Mouse (Mus musculus): ENCODE results near the gene Dazap2. TPM values are rescaled to one million over a fixed set of nuclear protein-coding genes. Genes with fewer than 3 reads are reported as not detected.

Dazap2 gene
- 232 and 245 TPM in 2 replicates for polyA plus RNA-seq (2014; fragmentation: Nextera tagmentation; extraction: Ambion mirVana)

DNA sequence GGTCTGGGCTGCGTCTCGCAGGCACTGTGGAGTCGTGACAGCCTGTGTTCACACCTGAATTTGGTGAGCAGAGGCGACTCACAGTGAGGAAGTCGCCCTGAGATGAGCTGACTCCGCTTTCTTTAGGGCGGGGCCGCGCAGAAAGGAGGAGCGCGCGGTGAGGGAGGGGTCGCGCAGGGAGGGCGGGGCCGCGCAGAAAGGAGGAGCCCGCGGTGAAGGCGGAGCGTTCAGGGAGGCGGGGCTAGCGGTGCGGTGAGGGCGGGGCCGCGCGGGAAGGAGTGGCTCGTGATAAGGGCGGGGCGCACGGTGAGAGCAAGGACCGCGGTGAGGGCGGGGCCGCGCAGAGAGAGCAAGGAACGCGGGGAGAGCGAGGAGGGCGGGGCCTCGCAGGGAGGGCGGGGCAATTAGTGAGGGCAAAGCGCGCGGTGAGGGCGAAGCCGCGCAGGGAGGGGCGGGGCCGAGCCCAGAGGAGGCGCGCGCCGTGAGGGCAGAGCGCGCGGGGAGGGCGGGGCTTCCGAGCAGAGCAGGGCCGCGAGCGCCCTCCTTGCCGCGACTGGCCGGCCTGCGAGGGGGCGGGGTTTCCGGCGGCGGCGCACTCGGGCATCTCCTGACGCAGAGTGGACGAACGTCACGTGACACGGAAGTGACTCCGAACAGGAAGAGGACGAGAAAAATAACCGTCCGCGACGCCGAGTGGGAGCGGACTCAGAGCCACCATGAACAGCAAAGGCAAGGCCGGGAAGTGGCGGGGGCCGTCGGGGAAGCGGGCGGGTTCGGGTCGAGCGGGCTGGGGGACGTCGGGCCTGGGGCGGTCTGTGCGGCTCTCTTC lies at the start of gene Dazap2:
Gene Dazap2, plus strand, starts transcription at position 354 of the 829 bp plus-strand sequence.
- ATAC-seq (ENCODE audit: insufficient number of reproducible peaks, insufficient read depth, low FRiP score, low read depth), result peak; percentile 90
- under 1% methylated on average over 95 of the region's 99 CpGs for WGBS
- Histone ChIP-seq H3K36me3 (ENCODE audit: control insufficient read depth, insufficient read depth, low read length) (peaks cover 17% of the 10 kb centered on the region), H3K27me3 (ENCODE audit: control insufficient read depth, insufficient read depth, low read length) (no peaks in the 10 kb centered on the region), H3K4me3 (ENCODE audit: low read depth, low read length) (peak within 1 kb of the TSS; percentile 60), H3K4me1 (ENCODE audit: control insufficient read depth, insufficient read depth, low read length) (peaks cover 3% of the 10 kb centered on the region; the same call in 1 of the 2 replicates), H3K4me2 (replicated peaks; ENCODE audit: low read depth, low read length) (peak within 1 kb of the TSS; percentile 87), H3K9me3 (ENCODE audit: control insufficient read depth, low read depth, low read length) (no peaks in the 10 kb centered on the region), H3K9ac (replicated peaks; ENCODE audit: low read depth, low read length) (peak within 1 kb of the TSS; percentile 60), H3K27ac (ENCODE audit: low read length) (peak within 1 kb of the TSS; percentile 93)

DNA sequence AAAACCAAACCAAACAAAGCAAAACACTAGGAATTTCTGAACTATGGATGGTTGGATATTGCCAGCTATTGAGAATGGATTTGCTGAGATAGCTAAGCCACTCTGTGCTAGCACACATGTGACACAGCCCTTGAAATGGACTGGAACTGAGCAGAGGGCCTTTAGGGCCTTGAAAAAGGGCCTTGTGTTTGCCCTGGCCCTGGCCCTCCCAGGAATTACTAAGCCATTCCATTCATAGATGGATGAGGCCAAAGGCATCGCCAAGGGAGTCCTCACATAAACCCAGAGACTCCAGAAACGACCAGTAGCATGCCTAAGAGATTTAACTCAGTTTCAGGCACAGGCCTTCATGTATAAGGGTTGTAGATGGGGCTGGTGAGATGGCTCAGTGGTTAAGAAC lies 48.6 kb upstream of the Dazap2 start:
- no peak for ATAC-seq (ENCODE audit: insufficient number of reproducible peaks, insufficient read depth, low FRiP score, low read depth)
- no peak overlapping the region for H3K27ac ChIP-seq (ENCODE audit: low read length)
- WGBS, result 61% methylated on average over 2 of the region's 2 CpGs
- no peak overlapping the region for H3K4me2 ChIP-seq (replicated peaks; ENCODE audit: low read depth, low read length)
- H3K4me3 ChIP-seq (ENCODE audit: low read depth, low read length), result no peak overlapping the region
- no peak overlapping the region for H3K9ac ChIP-seq (replicated peaks; ENCODE audit: low read depth, low read length)
- H3K9me3 ChIP-seq (ENCODE audit: control insufficient read depth, low read depth, low read length), result no peaks in the 10 kb centered on the region
- no peaks in the 10 kb centered on the region for H3K4me1 ChIP-seq (ENCODE audit: control insufficient read depth, insufficient read depth, low read length)
- no peaks in the 10 kb centered on the region for H3K36me3 ChIP-seq (ENCODE audit: control insufficient read depth, insufficient read depth, low read length)
- H3K27me3 ChIP-seq (ENCODE audit: control insufficient read depth, insufficient read depth, low read length), result no peaks in the 10 kb centered on the region

- H3K9ac ChIP-seq (replicated peaks; ENCODE audit: low read depth, low read length), result no peak overlapping the region
- H3K27me3 ChIP-seq (ENCODE audit: control insufficient read depth, insufficient read depth, low read length), result no peaks in the 10 kb centered on the region
- H3K4me3 ChIP-seq (ENCODE audit: low read depth, low read length), result no peak overlapping the region
- H3K4me2 ChIP-seq (replicated peaks; ENCODE audit: low read depth, low read length), result no peak overlapping the region
- no peak overlapping the region for H3K27ac ChIP-seq (ENCODE audit: low read length)
- H3K36me3 ChIP-seq (ENCODE audit: control insufficient read depth, insufficient read depth, low read length), result no peaks in the 10 kb centered on the region
- no peak for ATAC-seq (ENCODE audit: insufficient number of reproducible peaks, insufficient read depth, low FRiP score, low read depth)
- H3K4me1 ChIP-seq (ENCODE audit: control insufficient read depth, insufficient read depth, low read length), result peaks cover 9% of the 10 kb centered on the region; the same call in 1 of the 2 replicates
- no peaks in the 10 kb centered on the region for H3K9me3 ChIP-seq (ENCODE audit: control insufficient read depth, low read depth, low read length)
- 67% methylated on average over 3 of the region's 3 CpGs for WGBS
Measured at GRCm38 (mm10) chr15:100569239-100569638, 45.9 kb upstream of the Dazap2 start.

DNA sequence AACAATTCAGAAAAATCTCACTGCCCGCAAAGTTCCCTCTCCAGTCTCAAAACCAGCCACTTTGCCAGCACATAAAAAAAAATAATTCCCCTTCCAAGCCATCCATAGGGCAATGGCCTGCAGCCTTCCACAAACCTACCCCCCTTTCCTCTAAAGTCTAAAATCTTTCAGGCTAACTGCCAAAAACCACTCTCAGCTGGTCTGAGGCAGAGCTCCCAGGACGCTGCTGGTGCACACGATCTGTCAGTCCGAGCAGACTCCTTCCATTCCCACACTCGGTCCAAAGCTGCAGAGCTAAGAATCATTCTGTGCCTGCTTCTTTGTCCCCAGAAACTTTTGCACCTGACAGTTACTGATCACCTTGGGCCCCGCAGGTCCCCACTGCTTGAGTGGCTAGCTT lies 41.2 kb upstream of the Dazap2 start:
- no peak overlapping the region for H3K9ac ChIP-seq (replicated peaks; ENCODE audit: low read depth, low read length)
- peak overlapping the region; percentile 35; the same call in 1 of the 2 replicates for H3K27ac ChIP-seq (ENCODE audit: low read length)
- peaks cover 16% of the 10 kb centered on the region for H3K4me1 ChIP-seq (ENCODE audit: control insufficient read depth, insufficient read depth, low read length)
- no peaks in the 10 kb centered on the region for H3K9me3 ChIP-seq (ENCODE audit: control insufficient read depth, low read depth, low read length)
- H3K36me3 ChIP-seq (ENCODE audit: control insufficient read depth, insufficient read depth, low read length), result no peaks in the 10 kb centered on the region
- 0 out of 2 replicates have a peak overlapping the region, but pooled peaks have one; percentile 5 for H3K4me2 ChIP-seq (replicated peaks; ENCODE audit: low read depth, low read length)
- 23% methylated on average over 6 of the region's 6 CpGs for WGBS
- no peaks in the 10 kb centered on the region for H3K27me3 ChIP-seq (ENCODE audit: control insufficient read depth, insufficient read depth, low read length)
- no peak overlapping the region for H3K4me3 ChIP-seq (ENCODE audit: low read depth, low read length)
- ATAC-seq (ENCODE audit: insufficient number of reproducible peaks, insufficient read depth, low FRiP score, low read depth), result peak; percentile 53; the same call in 1 of the 2 replicates

GRCm38 (mm10) chr15:100574378-100574777 lies 40.8 kb upstream of the Dazap2 start:
- H3K4me2 ChIP-seq (replicated peaks; ENCODE audit: low read depth, low read length), result no peak overlapping the region
- WGBS, result 52% methylated on average over 2 of the region's 2 CpGs
- H3K27me3 ChIP-seq (ENCODE audit: control insufficient read depth, insufficient read depth, low read length), result no peaks in the 10 kb centered on the region
- no peak overlapping the region for H3K9ac ChIP-seq (replicated peaks; ENCODE audit: low read depth, low read length)
- H3K36me3 ChIP-seq (ENCODE audit: control insufficient read depth, insufficient read depth, low read length), result no peaks in the 10 kb centered on the region
- peak overlapping the region; percentile 35; the same call in 1 of the 2 replicates for H3K27ac ChIP-seq (ENCODE audit: low read length)
- peaks cover 16% of the 10 kb centered on the region for H3K4me1 ChIP-seq (ENCODE audit: control insufficient read depth, insufficient read depth, low read length)
- no peak for ATAC-seq (ENCODE audit: insufficient number of reproducible peaks, insufficient read depth, low FRiP score, low read depth)
- no peak overlapping the region for H3K4me3 ChIP-seq (ENCODE audit: low read depth, low read length)
- no peaks in the 10 kb centered on the region for H3K9me3 ChIP-seq (ENCODE audit: control insufficient read depth, low read depth, low read length)

GRCm38 (mm10) chr15:100575366-100575765 lies 39.8 kb upstream of the Dazap2 start:
- H3K4me2 ChIP-seq (replicated peaks; ENCODE audit: low read depth, low read length), result no peak overlapping the region
- no peaks in the 10 kb centered on the region for H3K27me3 ChIP-seq (ENCODE audit: control insufficient read depth, insufficient read depth, low read length)
- no peak overlapping the region for H3K9ac ChIP-seq (replicated peaks; ENCODE audit: low read depth, low read length)
- no peaks in the 10 kb centered on the region; the same call in 1 of the 2 replicates for H3K36me3 ChIP-seq (ENCODE audit: control insufficient read depth, insufficient read depth, low read length)
- ATAC-seq (ENCODE audit: insufficient number of reproducible peaks, insufficient read depth, low FRiP score, low read depth), result no peak
- no peaks in the 10 kb centered on the region for H3K9me3 ChIP-seq (ENCODE audit: control insufficient read depth, low read depth, low read length)
- peaks cover 16% of the 10 kb centered on the region for H3K4me1 ChIP-seq (ENCODE audit: control insufficient read depth, insufficient read depth, low read length)
- no peak overlapping the region for H3K27ac ChIP-seq (ENCODE audit: low read length)
- H3K4me3 ChIP-seq (ENCODE audit: low read depth, low read length), result no peak overlapping the region
- WGBS, result 84% methylated on average over 12 of the region's 12 CpGs

DNA sequence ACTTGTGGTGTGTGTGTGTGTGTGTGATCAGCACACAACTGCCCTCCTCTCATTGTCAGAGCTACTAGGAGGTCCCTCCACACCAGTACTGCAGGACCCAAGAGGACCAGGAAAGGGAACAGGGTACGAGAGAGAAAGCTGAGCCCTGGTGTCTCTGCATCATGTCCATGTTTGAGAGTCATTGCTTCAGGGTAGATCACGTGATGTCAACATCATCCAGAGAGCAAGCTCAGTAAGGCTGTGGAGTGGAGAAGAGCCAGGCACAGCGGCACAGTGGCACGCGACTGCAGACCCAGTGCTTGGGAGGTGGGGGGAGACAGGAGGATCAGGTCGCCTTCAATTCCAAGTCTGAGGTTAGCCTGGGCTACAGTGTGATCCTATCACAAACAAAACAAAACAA lies 38.8 kb upstream of the Dazap2 start:
- WGBS, result 85% methylated on average over 6 of the region's 6 CpGs
- Histone ChIP-seq H3K4me3 (ENCODE audit: low read depth, low read length) (no peak overlapping the region), H3K27ac (ENCODE audit: low read length) (no peak overlapping the region), H3K9me3 (ENCODE audit: control insufficient read depth, low read depth, low read length) (no peaks in the 10 kb centered on the region), H3K4me1 (ENCODE audit: control insufficient read depth, insufficient read depth, low read length) (peaks cover 16% of the 10 kb centered on the region), H3K36me3 (ENCODE audit: control insufficient read depth, insufficient read depth, low read length) (no peaks in the 10 kb centered on the region; the same call in 1 of the 2 replicates), H3K27me3 (ENCODE audit: control insufficient read depth, insufficient read depth, low read length) (no peaks in the 10 kb centered on the region), H3K9ac (replicated peaks; ENCODE audit: low read depth, low read length) (no peak overlapping the region), H3K4me2 (replicated peaks; ENCODE audit: low read depth, low read length) (no peak overlapping the region)
- ATAC-seq (ENCODE audit: insufficient number of reproducible peaks, insufficient read depth, low FRiP score, low read depth), result no peak

- H3K4me1 ChIP-seq (ENCODE audit: control insufficient read depth, insufficient read depth, low read length), result peaks cover 16% of the 10 kb centered on the region
- no peak overlapping the region for H3K27ac ChIP-seq (ENCODE audit: low read length)
- 84% methylated on average over 6 of the region's 6 CpGs for WGBS
- H3K4me3 ChIP-seq (ENCODE audit: low read depth, low read length), result no peak overlapping the region
- no peak overlapping the region for H3K4me2 ChIP-seq (replicated peaks; ENCODE audit: low read depth, low read length)
- no peaks in the 10 kb centered on the region for H3K27me3 ChIP-seq (ENCODE audit: control insufficient read depth, insufficient read depth, low read length)
- no peaks in the 10 kb centered on the region; the same call in 1 of the 2 replicates for H3K36me3 ChIP-seq (ENCODE audit: control insufficient read depth, insufficient read depth, low read length)
- no peak overlapping the region for H3K9ac ChIP-seq (replicated peaks; ENCODE audit: low read depth, low read length)
- ATAC-seq (ENCODE audit: insufficient number of reproducible peaks, insufficient read depth, low FRiP score, low read depth), result no peak
- no peaks in the 10 kb centered on the region for H3K9me3 ChIP-seq (ENCODE audit: control insufficient read depth, low read depth, low read length)
Measured at GRCm38 (mm10) chr15:100576810-100577209, 38.3 kb upstream of the Dazap2 start.
